ENCODE assay signal across 30 mouse cellular contexts in genomic region chr12:106357867-106358266, GRCm38 (mm10).
DNase-seq lines count a peak whose midpoint lies in the region; ATAC-seq lines count a peak whose summit lies in the region.
"Had no signal": no experiment of that assay in that cellular context is flagged by ENCODE, and none has a peak within 500 bp of the region (broad histone marks: within the 10 kb centered on the region; RNA-seq: fewer than 3 reads in every experiment).

No protein-coding gene starts in this region.

- no peak overlapping the region for H3K9ac ChIP-seq in embryonic facial prominence, embryonic 14.5 days (ENCODE audit: low read depth, low read length)
- H3K9ac ChIP-seq in forebrain, embryonic 16.5 days (replicated peaks; ENCODE audit: low read depth, low read length): no peak overlapping the region
- H3K9ac ChIP-seq in forebrain, embryonic 11.5 days (ENCODE audit: low read length): no peak overlapping the region
- no peak overlapping the region for H3K9ac ChIP-seq in kidney, embryonic 14.5 days (ENCODE audit: low read depth, low read length)
- H3K9ac ChIP-seq: embryonic facial prominence, embryonic 12.5 days; heart, embryonic 13.5 days; hindbrain, embryonic 14.5 days; kidney, embryonic 15.5 days had no signal

- no peaks in the 10 kb centered on the region for H3K27me3 ChIP-seq in embryonic facial prominence, embryonic 14.5 days (replicated peaks; ENCODE audit: control insufficient read depth, insufficient read depth, low read length)
- H3K27me3 ChIP-seq in embryonic facial prominence, embryonic 10.5 days (replicated peaks; ENCODE audit: low read depth, poor library complexity, severe bottlenecking): no peaks in the 10 kb centered on the region
- no peaks in the 10 kb centered on the region for H3K27me3 ChIP-seq in forebrain, embryonic 16.5 days (replicated peaks; ENCODE audit: control insufficient read depth, insufficient read depth, low read length)
- H3K27me3 ChIP-seq in forebrain, embryonic 11.5 days (ENCODE audit: control insufficient read depth, insufficient read depth, low read length): no peaks in the 10 kb centered on the region
- no peaks in the 10 kb centered on the region for H3K27me3 ChIP-seq in kidney, embryonic 14.5 days (ENCODE audit: control insufficient read depth, insufficient read depth, low read length)
- H3K27me3 ChIP-seq: embryonic facial prominence, embryonic 12.5 days; heart, embryonic 13.5 days; kidney, embryonic 15.5 days; Patski had no signal

- no peak overlapping the region for H3K4me3 ChIP-seq in embryonic facial prominence, embryonic 14.5 days (ENCODE audit: low read depth, low read length)
- H3K4me3 ChIP-seq in embryonic facial prominence, embryonic 10.5 days: no peak overlapping the region
- no peak overlapping the region for H3K4me3 ChIP-seq in forebrain, embryonic 16.5 days (replicated peaks; ENCODE audit: low read length)
- no peak overlapping the region for H3K4me3 ChIP-seq in forebrain, embryonic 11.5 days (ENCODE audit: low read depth, low read length)
- no peak overlapping the region for H3K4me3 ChIP-seq in kidney, embryonic 14.5 days (ENCODE audit: low read length)
- H3K4me3 ChIP-seq: embryonic facial prominence, embryonic 12.5 days; gastrocnemius, adult 2 months; heart, embryonic 10.5 days; heart, embryonic 13.5 days; kidney, embryonic 15.5 days had no signal

- peak; percentile 37 for DNase-seq in embryonic facial prominence, embryonic 14.5 days (ENCODE audit: low spot score)
- no peak for DNase-seq in embryonic facial prominence, embryonic 10.5 days (ENCODE audit: low spot score)
- no peak for DNase-seq in forebrain, embryonic 11.5 days (ENCODE audit: low spot score)
- DNase-seq in heart, adult 11 months: peak; percentile 75
- DNase-seq in heart, adult 8-10 months (ENCODE audit: low spot score): no peak
- peak; percentile 47 for DNase-seq in ZHBTc4 (ENCODE audit: low read depth, low spot score)
- DNase-seq: adrenal gland, adult 8-10 months; adrenal gland, postnatal 25 days; cerebellum, adult 18-20 months; cerebellum, adult 9-10 months; cerebellum, postnatal 14 days; gastrocnemius, adult 2 months; gastrocnemius, postnatal 14 days; heart, adult 18-20 months; heart, postnatal 14 days; heart, postnatal 4 days; kidney, adult 2 months had no signal

- no peaks in the 10 kb centered on the region for H3K9me3 ChIP-seq in embryonic facial prominence, embryonic 14.5 days (ENCODE audit: control insufficient read depth, low read length)
- H3K9me3 ChIP-seq in embryonic facial prominence, embryonic 10.5 days: no peaks in the 10 kb centered on the region
- no peaks in the 10 kb centered on the region for H3K9me3 ChIP-seq in forebrain, embryonic 16.5 days (ENCODE audit: control insufficient read depth, low read length)
- H3K9me3 ChIP-seq in forebrain, embryonic 11.5 days (ENCODE audit: control insufficient read depth, low read length): no peaks in the 10 kb centered on the region
- no peaks in the 10 kb centered on the region for H3K9me3 ChIP-seq in kidney, embryonic 14.5 days (ENCODE audit: control insufficient read depth, low read length)
- H3K9me3 ChIP-seq: embryonic facial prominence, embryonic 12.5 days; heart, embryonic 10.5 days; heart, embryonic 13.5 days; kidney, embryonic 15.5 days had no signal

- no peaks in the 10 kb centered on the region for H3K36me3 ChIP-seq in embryonic facial prominence, embryonic 14.5 days (ENCODE audit: control insufficient read depth, insufficient read depth, low read length)
- H3K36me3 ChIP-seq in embryonic facial prominence, embryonic 10.5 days (replicated peaks): no peaks in the 10 kb centered on the region
- no peaks in the 10 kb centered on the region for H3K36me3 ChIP-seq in forebrain, embryonic 16.5 days (ENCODE audit: control insufficient read depth, insufficient read depth)
- no peaks in the 10 kb centered on the region for H3K36me3 ChIP-seq in forebrain, embryonic 11.5 days (ENCODE audit: control insufficient read depth, insufficient read depth, low read length)
- no peaks in the 10 kb centered on the region for H3K36me3 ChIP-seq in kidney, embryonic 14.5 days (ENCODE audit: control insufficient read depth, insufficient read depth, low read length)
- H3K36me3 ChIP-seq: embryonic facial prominence, embryonic 12.5 days; G1E; heart, embryonic 10.5 days; heart, embryonic 13.5 days; kidney, embryonic 15.5 days had no signal

- H3K27ac ChIP-seq in embryonic facial prominence, embryonic 14.5 days (replicated peaks; ENCODE audit: low read depth, low read length): no peak overlapping the region
- H3K27ac ChIP-seq in embryonic facial prominence, embryonic 10.5 days (replicated peaks): no peak overlapping the region
- no peak overlapping the region for H3K27ac ChIP-seq in forebrain, embryonic 16.5 days (ENCODE audit: low read length)
- H3K27ac ChIP-seq in forebrain, embryonic 11.5 days (ENCODE audit: low read depth, low read length): no peak overlapping the region
- H3K27ac ChIP-seq in kidney, embryonic 14.5 days (ENCODE audit: low read depth, low read length): no peak overlapping the region
- H3K27ac ChIP-seq: embryonic facial prominence, embryonic 12.5 days; gastrocnemius, adult 2 months; heart, embryonic 10.5 days; heart, embryonic 13.5 days; hindbrain, embryonic 14.5 days; hindbrain, postnatal 0 days; kidney, embryonic 15.5 days had no signal

- H3K4me2 ChIP-seq in embryonic facial prominence, embryonic 14.5 days (ENCODE audit: low read depth, low read length): no peak overlapping the region
- no peak overlapping the region for H3K4me2 ChIP-seq in forebrain, embryonic 16.5 days (ENCODE audit: low read length)
- no peak overlapping the region for H3K4me2 ChIP-seq in forebrain, embryonic 11.5 days (ENCODE audit: low read depth, low read length, severe bottlenecking)
- no peak overlapping the region for H3K4me2 ChIP-seq in kidney, embryonic 14.5 days (replicated peaks; ENCODE audit: low read depth, low read length)
- H3K4me2 ChIP-seq: embryonic facial prominence, embryonic 12.5 days; heart, embryonic 13.5 days; hindbrain, embryonic 14.5 days; kidney, embryonic 15.5 days had no signal

- H3K4me1 ChIP-seq in embryonic facial prominence, embryonic 14.5 days (ENCODE audit: control insufficient read depth, insufficient read depth, low read length): no peaks in the 10 kb centered on the region
- H3K4me1 ChIP-seq in embryonic facial prominence, embryonic 10.5 days: no peaks in the 10 kb centered on the region
- H3K4me1 ChIP-seq in forebrain, embryonic 16.5 days (replicated peaks; ENCODE audit: control insufficient read depth, insufficient read depth, low read length): peaks cover 12% of the 10 kb centered on the region
- no peaks in the 10 kb centered on the region for H3K4me1 ChIP-seq in forebrain, embryonic 11.5 days (replicated peaks; ENCODE audit: control insufficient read depth, insufficient read depth, low read length)
- H3K4me1 ChIP-seq in kidney, embryonic 14.5 days (ENCODE audit: control insufficient read depth, insufficient read depth, low read length): no peaks in the 10 kb centered on the region
- H3K4me1 ChIP-seq: embryonic facial prominence, embryonic 12.5 days; heart, embryonic 10.5 days; heart, embryonic 13.5 days; kidney, embryonic 15.5 days had no signal

- 73% methylated on average over 9 of the region's 9 CpGs for WGBS in embryonic facial prominence, embryonic 14.5 days
- WGBS in embryonic facial prominence, embryonic 10.5 days: 86% methylated on average over 9 of the region's 9 CpGs
- 45% methylated on average over 9 of the region's 9 CpGs for WGBS in forebrain, embryonic 16.5 days
- WGBS in forebrain, embryonic 11.5 days: 86% methylated on average over 9 of the region's 9 CpGs
- 87% methylated on average over 9 of the region's 9 CpGs for WGBS in kidney, embryonic 14.5 days

- no peak for ATAC-seq in embryonic facial prominence, embryonic 14.5 days (ENCODE audit: low read depth)
- ATAC-seq in forebrain, embryonic 16.5 days: peak; percentile 58; the same call in 1 of the 2 replicates
- no peak for ATAC-seq in forebrain, embryonic 11.5 days (replicated peaks; ENCODE audit: low FRiP score)
- no peak for ATAC-seq in kidney, embryonic 14.5 days (ENCODE audit: low FRiP score, low TSS enrichment)
- ATAC-seq: activated CD4-positive, CD25-positive, alpha-beta regulatory T cell, adult 4 months; hindbrain, postnatal 0 days; inflammation-experienced regulatory T-cells, adult 6 months; intestine, postnatal 0 days; Patski had no signal

Comparison
In these comparisons a context has a peak if more than half of its experiments do, and no peak if none do; other contexts are left out.
1. DNase-seq: peak in embryonic facial prominence, embryonic 14.5 days (single experiment), heart, adult 11 months (single experiment) and ZHBTc4 (single experiment); none in embryonic facial prominence, embryonic 10.5 days (single experiment), forebrain, embryonic 11.5 days (single experiment) and heart, adult 8-10 months (single experiment).